Mouse (Mus musculus): ENCODE data around the gene C77080.

- TF ChIP-seq CTCF (IDR thresholded peaks at IDR 0.05; ENCODE audit: extremely low read depth, insufficient read depth, insufficient read length, insufficient replicate concordance): no peak
- TF ChIP-seq POLR2A (IDR thresholded peaks at IDR 0.05; ENCODE audit: low read depth, low read length): no peak
Observed at GRCm38 (mm10) chr4:129188041-129188659, 73.1 kb downstream of the C77080 start.

Measured in spleen, adult 2 months (tissue).